Mouse (Mus musculus): Measurements from ENCODE around the gene Echs1. TPM values are rescaled to one million over a fixed set of nuclear protein-coding genes. Genes with fewer than 3 reads are reported as not detected.

Echs1 gene
- total RNA-seq, 2 experiments from 2014 or later: 51.6 to 52.6 TPM

- Histone ChIP-seq H3K4me3 (peak overlapping the region; percentile 49), H3K27ac (peak overlapping the region; percentile 99)
- DNase-seq (ENCODE audit: extremely low spot score in 1 of 2, low spot score in 2 of 2): peak; percentile 46 to 56
- intact Hi-C loops (cut with DNase I): loop anchor here (2.0 to 5.0 kb wide), 5 partner anchors 21 to 747 kb away; partner anchors contain the start of genes Echs1 and Fuom
- TF ChIP-seq CTCF (IDR thresholded peaks at IDR 0.05): no peak
Measured at GRCm38 (mm10) chr7:140081408-140082241, 34.7 kb downstream of the Echs1 start.

- intact Hi-C loops (cut with DNase I): loop anchor here (2.0 to 5.0 kb wide), 5 partner anchors 22 to 748 kb away; partner anchors contain the start of genes Echs1 and Fuom
- peak overlapping the region; percentile 99 for H3K27ac ChIP-seq
- H3K4me3 ChIP-seq: peak overlapping the region; percentile 49
- DNase-seq (ENCODE audit: extremely low spot score in 1 of 2, low spot score in 2 of 2): peak; percentile 88 to 94
- TF ChIP-seq CTCF (IDR thresholded peaks at IDR 0.05): no peak
Measured at GRCm38 (mm10) chr7:140080503-140081156, 35.6 kb downstream of the Echs1 start.

- peak; percentile 74 to 78 for DNase-seq (ENCODE audit: extremely low spot score in 1 of 2, low spot score in 2 of 2)
- no peak overlapping the region for H3K27ac ChIP-seq
- no peak overlapping the region for H3K4me3 ChIP-seq
- intact Hi-C loops (cut with DNase I): loop anchor here (1.0 to 10.0 kb wide), 3 partner anchors 63 to 966 kb away; partner anchors contain the start of gene Cox8b
- TF ChIP-seq CTCF (IDR thresholded peaks at IDR 0.05): peak; percentile 92
Measured at GRCm38 (mm10) chr7:140078711-140079110, 37.6 kb downstream of the Echs1 start.

GRCm38 (mm10) chr7:140077698-140078097 lies 38.6 kb downstream of the Echs1 start:
- no peak overlapping the region for H3K4me3 ChIP-seq
- intact Hi-C loops (cut with DNase I): loop anchor here (1.0 to 10.0 kb wide), 3 partner anchors 64 to 967 kb away; partner anchors contain the start of gene Cox8b
- H3K27ac ChIP-seq: no peak overlapping the region
- no peak for TF ChIP-seq CTCF (IDR thresholded peaks at IDR 0.05)
- DNase-seq (ENCODE audit: extremely low spot score in 1 of 2, low spot score in 2 of 2): no peak

GRCm38 (mm10) chr7:140070042-140070711 lies 46.1 kb downstream of the Echs1 start:
- H3K27ac ChIP-seq: no peak overlapping the region
- intact Hi-C loops (cut with DNase I): loop anchor here (10.0 kb wide), 1 partner anchor 975 kb away; no protein-coding TSS in a partner anchor
- DNase-seq (ENCODE audit: extremely low spot score in 1 of 2, low spot score in 2 of 2): no peak
- no peak for TF ChIP-seq CTCF (IDR thresholded peaks at IDR 0.05)
- H3K4me3 ChIP-seq: no peak overlapping the region

GRCm38 (mm10) chr7:140067397-140067796 lies 48.9 kb downstream of the Echs1 start:
- Histone ChIP-seq H3K27ac (no peak overlapping the region), H3K4me3 (no peak overlapping the region)
- TF ChIP-seq CTCF (IDR thresholded peaks at IDR 0.05): no peak
- intact Hi-C loops (cut with DNase I): loop anchor here (10.0 kb wide), 1 partner anchor 163 kb away; no protein-coding TSS in a partner anchor
- no peak for DNase-seq (ENCODE audit: extremely low spot score in 1 of 2, low spot score in 2 of 2)

GRCm38 (mm10) chr7:140063092-140063491 lies 53.2 kb downstream of the Echs1 start:
- intact Hi-C loops (cut with DNase I): loop anchor here (1.0 to 10.0 kb wide), 3 partner anchors 94 to 446 kb away; no protein-coding TSS in a partner anchor

GRCm38 (mm10) chr7:140062307-140062706 lies 54.0 kb downstream of the Echs1 start:
- no peak overlapping the region for H3K4me3 ChIP-seq
- intact Hi-C loops (cut with DNase I): loop anchor here (5.0 to 10.0 kb wide), 2 partner anchors 158 to 445 kb away; no protein-coding TSS in a partner anchor
- H3K27ac ChIP-seq: no peak overlapping the region
- peak in 1 of 2 experiments; percentile 30 for DNase-seq (ENCODE audit: extremely low spot score in 1 of 2, low spot score in 2 of 2)
- TF ChIP-seq CTCF (IDR thresholded peaks at IDR 0.05): peak; percentile 55

More at GRCm38 (mm10) chr7:140063092-140063491, 53.2 kb downstream of the Echs1 start:
- no peak overlapping the region for H3K4me3 ChIP-seq
- peak; percentile 73 for TF ChIP-seq CTCF (IDR thresholded peaks at IDR 0.05)
- peak; percentile 62 to 77 for DNase-seq (ENCODE audit: extremely low spot score in 1 of 2, low spot score in 2 of 2)
- H3K27ac ChIP-seq: no peak overlapping the region

GRCm38 (mm10) chr7:140061832-140062130 lies 54.5 kb downstream of the Echs1 start:
- Histone ChIP-seq H3K4me3 (no peak overlapping the region), H3K27ac (no peak overlapping the region)
- TF ChIP-seq CTCF (IDR thresholded peaks at IDR 0.05): no peak
- no peak for DNase-seq (ENCODE audit: extremely low spot score in 1 of 2, low spot score in 2 of 2)
- intact Hi-C loops (cut with DNase I): loop anchor here (5.0 to 10.0 kb wide), 2 partner anchors 157 to 444 kb away; no protein-coding TSS in a partner anchor

- peak overlapping the region; percentile 37 for H3K4me3 ChIP-seq
- no peak overlapping the region for H3K27ac ChIP-seq
- intact Hi-C loops (cut with DNase I): loop anchor here (5.0 to 10.0 kb wide), 2 partner anchors 156 to 444 kb away; no protein-coding TSS in a partner anchor
- DNase-seq (ENCODE audit: extremely low spot score in 1 of 2, low spot score in 2 of 2): peak in 1 of 2 experiments; percentile 25
- TF ChIP-seq CTCF (IDR thresholded peaks at IDR 0.05): no peak
Measured at GRCm38 (mm10) chr7:140060936-140061831, 55.1 kb downstream of the Echs1 start.
